Mouse (Mus musculus) mesoderm, embryonic 11.5 days (tissue): ENCODE measurements around the gene Mfge8.

Source experiments
- DNase-seq: peaks from one replicate; pipeline ENCODE4 v3.0.0-alpha.2; 2012; ENCODE audit warnings: low read depth, low spot score

The Mfge8 gene

DNA sequence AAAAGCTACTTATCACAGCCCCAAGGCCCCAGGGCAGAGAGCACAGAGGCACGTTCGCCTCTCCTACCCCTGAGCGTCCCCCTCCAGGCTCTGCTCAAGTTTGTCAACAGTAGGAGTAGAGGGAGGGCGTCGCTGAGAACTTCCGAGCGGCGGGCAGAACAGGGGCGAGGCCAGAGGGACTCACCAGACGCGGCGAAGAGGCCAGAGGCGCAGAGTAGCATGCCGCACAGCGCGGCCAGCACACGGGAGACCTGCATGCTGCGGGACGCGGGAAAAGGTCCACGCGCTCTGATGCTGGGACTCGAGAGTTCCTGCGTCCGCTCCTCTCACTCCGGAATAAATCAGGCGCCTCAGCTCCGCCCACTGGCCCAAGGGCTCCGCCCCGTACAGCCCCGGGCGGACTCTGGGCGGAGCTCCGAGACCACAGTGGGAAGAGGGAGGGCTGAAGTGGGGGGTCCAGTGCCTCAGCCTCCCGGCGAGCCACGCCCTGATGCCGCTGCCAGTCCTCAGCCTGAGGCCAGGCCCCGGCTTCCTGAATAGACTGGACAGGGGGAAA lies at the start of gene Mfge8:
TSS of gene Mfge8 (minus strand) at position 350 of the 556 bp plus-strand sequence.
- DNase-seq = peak; percentile 95

DNA sequence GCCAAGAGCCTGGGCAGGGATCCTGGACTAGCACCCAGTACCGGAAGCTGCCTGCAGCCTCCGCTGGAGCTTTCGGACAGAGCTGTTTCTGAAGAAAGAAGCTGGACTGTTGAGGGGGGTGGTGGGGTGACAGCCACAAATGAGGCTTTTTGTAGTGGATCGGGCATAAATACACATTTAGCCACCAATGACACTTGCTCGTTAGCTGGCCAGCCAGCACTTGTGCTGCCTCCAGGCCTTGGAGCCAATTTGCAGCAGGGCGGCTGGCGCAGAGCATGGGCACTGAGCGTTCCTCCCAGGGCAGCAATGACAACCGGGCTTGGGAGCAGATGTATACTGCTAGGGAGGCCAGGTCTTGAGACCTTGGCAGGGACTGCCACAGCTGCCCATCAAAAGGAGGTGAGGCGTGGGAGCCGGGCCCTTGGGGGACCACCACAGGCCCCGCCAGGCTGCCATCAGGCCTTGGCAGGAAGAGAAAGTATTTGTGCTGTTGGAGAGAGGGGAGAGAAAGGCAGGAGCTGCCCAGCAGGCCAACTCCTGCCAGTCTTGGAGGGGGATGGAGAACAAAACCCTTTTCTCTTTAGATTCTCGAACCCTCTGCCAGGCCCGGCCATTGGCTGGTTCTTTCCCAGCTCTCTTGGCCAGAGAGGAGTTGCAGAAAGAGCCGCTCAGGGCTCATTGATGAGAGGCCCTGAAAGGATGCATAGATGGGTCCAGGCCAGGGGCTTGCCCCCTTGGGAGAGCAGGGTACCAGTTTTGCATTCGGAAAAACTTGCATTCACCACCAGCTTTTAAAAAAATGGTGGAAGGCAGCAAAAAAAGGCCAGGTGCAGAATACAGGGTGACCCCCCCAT lies 45.9 kb upstream of the Mfge8 start:
- no peak for DNase-seq

DNA sequence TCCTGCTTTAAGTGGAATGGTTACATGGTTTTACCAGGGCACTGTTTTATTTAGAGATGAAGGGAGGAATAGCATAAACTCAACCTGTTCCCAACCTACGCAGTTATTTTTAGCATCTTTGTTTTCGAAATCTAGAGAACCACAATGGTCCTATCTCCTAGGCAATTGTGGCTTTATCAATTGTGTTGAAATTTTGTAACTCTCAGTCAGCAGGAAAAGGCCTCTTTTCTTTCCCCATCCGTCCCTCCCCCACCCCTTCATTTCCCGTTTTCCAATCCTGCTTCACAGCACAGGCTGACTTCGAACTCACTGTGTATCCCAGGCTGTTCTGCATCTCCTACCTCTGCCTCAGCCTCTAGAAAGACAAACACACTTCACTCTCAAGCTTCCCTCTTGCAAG lies 45.1 kb upstream of the Mfge8 start:
- no peak for DNase-seq

DNA sequence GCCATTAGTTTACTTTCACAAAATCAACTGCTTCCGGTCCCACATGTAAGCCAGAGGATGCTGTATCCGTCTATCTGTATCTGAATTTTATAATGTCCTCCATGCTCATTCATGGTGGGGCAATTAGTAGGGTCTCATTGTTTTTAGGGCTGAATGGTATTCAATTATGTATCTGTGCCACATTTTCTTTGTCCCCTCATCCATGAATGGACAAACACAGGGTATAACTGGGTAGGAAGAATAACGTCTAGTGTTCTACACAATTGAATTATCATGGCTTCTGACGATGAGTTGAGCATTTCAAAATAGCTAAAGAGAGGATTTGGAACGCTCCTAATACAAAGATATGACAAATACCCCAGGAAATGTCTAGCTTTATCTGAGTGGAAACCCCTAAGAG lies 42.6 kb upstream of the Mfge8 start:
- no peak for DNase-seq

DNA sequence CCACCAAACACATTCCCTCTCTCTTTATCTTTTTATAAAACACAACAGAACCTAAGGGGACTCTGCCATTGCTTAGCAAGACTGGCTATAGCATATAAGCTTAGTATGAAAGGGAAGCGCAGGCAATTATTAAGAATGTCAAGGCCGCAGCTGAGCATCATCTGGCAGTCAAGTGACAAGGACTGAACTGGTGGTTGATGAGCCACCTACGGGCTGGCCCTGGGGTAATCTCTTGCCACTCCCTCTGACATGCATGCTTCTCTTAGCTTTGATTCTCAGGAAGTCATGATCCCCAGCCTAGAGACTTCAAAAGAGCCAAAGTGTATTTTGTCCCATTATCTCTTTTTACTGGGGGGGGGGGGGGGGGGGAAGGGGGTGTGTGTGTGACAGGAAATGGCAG lies 41.7 kb upstream of the Mfge8 start:
- DNase-seq = no peak

DNA sequence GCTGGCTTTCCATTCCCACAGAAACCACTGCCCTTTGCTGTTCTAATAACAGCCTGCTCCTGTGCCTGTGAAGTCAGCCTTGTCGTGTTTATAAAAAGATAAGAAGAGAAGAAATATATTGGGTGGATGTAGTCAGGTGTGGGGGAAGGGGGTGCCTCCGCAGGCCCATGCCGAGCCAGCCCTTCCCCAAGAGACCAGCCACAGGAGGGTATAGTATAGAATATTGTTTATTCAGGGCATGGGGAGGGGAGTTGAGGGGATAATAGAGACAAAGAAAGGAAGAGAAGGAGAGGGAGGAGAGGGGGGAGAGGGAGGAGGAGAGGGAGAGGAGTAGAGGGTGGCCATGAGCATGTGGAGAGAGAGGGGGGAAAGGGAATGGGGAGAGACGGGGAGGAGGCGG lies 40.4 kb upstream of the Mfge8 start:
- no peak for DNase-seq

DNA sequence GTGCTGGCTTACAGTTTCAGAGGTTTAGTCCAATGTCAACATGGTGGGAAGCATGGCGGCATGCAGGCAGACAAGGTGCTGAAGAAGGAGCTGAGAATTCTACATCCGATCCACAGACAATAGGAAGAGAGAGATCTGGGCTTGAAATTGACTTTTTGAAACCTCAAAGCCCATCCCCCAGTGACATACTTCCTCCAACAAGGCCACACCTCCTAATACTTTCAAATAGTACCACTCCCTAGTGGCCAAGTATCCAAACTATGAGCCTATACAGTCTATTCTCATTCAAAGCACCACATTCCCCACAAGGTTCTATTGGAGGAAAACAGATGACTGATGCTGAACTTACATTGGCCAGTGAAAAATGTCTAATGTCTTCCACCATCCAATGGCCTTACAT lies 38.7 kb upstream of the Mfge8 start:
- DNase-seq = no peak

DNA sequence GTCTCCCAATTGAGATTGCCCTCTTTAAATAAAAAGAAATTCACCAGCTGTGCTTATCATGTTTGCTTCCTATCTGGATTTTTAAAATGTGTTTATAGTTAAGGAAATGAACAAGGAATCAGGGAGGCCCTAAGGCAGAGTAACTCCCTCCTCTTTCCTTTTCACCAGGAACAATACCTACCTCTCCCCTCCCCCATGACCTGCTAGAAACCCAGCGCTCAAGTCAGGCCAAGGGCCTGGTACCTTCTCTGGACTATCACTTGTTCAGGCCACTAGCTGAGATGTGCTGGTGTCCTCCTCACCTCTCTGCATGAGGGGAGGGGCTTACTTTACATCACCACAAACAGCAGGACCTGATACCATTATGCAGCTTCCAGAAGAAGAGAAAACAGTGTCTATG lies 34.6 kb upstream of the Mfge8 start:
- no peak for DNase-seq

DNA sequence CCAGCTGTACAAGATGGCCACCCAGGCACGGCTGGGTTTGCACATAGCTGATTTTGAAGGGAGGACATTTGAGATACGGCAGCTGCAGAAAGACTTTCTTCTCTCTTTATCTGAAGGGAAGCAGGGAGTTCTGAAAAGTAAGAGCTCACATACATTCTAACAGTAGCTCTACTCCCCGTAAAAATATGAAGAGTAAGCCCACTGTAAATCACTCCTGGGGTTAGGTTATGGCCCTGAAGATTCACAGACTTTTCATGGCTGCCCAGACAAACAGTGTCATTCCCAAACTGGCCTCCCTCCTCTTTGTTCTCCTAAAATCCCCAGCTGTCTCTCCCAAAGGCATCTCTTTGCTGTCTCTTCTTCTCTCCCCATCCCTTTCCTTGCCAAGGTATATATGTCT lies 24.9 kb upstream of the Mfge8 start:
- no peak for DNase-seq

DNA sequence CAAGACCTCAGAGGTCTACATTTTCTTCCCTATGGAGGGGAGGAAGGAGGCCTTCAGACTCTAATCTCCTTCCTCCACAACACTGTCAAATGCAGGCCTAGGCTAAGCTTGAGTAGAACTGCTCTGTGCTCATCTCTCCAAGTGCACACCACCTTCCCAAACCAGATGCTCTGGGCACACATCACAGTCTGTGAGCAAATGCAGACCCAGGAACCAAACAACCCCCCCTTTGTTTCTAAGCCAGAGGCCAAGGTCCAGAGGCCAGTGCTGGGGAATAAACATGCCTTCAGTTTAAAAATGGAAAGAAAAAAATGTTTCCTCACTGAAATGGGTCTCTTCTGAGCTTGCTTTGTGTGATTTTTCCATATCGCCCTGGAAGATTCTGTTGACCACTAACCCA lies 22.9 kb upstream of the Mfge8 start:
- DNase-seq = no peak

DNA sequence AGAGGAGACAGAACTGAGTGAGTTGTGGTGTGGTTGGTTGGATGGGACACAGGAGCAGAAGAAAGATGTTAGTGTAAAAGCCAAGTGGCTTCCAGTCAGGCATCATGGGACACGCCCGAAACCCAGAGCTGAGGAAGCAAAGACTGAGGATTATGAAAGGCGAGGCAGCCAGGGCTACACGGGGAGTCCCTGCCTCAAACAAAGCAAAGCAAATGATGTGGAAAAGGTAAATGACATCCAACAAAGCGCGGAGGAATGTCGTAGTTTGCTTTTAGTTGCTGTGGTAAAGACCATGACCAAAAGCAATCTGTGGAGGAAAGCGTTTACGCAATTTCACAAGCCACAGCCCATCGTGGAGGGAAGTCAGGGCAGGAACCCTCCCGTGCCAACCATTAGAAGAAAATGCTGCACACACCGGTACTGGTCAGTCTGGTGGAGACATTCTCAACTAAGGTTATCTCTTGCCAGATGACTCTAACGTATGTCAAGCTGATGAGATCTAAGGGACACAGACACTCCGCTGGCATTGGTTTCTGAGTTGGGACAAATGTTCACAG lies 18.2 kb upstream of the Mfge8 start:
- peak; percentile 45 for DNase-seq

DNA sequence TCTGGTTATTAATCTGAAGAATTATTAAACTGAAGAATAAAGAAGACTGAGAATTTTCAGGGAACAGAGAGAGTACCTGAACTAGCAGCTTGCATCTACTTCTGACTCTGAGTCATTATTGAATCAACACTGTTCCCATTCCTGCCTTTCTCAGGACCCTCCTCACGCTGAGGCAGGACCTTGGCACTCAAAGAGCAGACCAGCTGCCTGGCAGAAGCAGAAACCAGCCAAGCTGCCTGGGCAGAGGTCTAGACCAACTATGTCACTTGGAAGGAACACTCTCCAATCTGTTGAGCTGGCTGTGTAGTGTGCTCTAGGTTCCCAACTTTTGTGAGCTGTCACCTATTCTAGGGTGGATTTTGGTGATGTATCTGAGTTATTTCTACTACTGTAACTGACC lies 10.5 kb upstream of the Mfge8 start:
- DNase-seq = no peak

DNA sequence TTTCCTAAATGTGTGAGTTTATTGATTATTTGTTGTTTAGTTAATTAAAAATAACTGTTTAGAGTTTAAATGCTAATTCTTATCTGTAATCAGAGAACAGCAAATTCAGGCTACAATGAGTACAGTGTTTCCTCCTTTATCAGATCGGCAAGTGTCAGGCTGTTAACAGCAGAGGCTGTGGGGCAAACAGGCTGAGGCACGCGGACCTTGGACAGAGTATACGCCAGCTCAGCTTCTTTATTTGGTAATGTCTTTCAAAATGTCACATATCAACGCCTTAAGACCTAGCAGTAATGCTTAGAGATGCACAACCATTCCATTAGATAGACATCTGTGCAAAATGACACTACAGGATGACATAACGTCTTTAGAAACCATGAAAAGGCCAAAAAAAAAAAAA lies 662 bp upstream of the Mfge8 start:
- no peak for DNase-seq

DNA sequence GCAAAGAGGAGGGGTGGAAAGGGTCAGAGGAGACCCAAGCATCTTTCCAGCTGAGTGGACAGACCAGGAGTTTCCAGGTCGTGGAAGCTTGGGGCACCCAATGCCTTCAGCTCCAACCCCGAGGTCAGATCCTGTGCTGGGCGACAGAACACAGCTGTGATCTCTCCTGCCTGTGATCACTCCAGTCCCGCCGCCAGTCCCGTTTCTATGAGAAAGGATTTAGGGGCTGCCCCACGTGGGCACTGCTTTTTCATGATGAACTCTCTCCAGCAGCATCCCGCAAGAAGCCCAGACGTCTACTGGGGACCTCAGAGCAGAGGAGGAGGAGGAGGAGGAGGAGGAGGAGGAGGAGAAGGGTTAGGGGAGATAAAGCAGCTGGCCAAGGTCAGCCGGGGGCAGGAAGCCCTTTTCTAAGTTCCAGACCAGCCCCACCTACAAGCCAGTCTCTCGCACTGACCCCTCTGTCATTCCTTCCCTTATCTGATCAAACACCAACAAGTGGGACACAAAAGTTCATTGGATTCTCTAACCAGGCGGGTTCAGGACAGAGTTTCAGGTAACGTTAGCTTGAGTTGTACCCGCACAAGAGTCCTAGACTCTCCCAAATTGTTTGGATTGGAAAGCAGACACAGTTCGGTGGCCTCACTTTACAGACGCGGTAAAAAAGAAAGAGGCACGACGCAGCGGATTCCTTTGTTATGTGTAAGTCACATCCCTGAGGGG lies 768 bp downstream of the Mfge8 start:
- DNase-seq = peak; percentile 41

DNA sequence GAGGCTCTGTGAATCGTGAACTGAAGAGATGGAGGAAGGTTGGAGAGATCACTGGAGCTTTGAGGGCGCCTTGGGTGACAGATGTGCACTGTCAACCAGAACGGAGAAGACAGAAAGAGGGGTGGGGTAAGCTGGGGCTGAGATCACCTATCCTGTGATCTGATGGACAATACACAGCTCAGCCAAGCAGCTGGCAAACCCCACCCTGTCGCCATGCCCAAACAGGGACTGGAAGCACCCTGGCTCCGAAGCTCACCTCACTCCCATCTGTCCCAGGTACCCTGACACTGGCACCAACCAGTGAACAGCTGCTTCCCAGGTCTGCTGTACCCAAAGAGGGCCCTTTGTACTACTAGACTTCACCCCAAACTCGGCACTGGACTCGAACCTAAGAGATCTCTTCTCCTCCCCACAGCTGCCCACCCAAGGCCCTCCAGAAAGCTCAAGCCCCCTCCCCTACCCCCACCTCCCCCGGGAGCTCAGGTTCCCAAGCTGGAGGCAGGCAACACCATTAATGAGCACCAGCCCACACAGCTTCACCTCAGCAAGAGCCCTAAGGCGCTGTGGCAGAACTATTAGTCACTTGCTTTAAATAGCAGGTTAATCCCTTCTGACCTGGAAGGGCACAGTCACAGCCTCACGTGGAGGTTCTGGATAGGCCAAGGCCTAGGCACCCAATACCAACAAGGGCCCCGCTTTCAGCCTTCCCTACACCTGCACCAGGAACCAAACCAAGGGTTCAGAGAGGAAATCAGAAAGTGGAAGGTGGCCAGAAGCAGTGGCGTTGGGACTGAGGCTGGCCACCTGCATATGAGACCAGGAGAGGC lies 1.6 kb downstream of the Mfge8 start:
- peak; percentile 20 for DNase-seq

DNA sequence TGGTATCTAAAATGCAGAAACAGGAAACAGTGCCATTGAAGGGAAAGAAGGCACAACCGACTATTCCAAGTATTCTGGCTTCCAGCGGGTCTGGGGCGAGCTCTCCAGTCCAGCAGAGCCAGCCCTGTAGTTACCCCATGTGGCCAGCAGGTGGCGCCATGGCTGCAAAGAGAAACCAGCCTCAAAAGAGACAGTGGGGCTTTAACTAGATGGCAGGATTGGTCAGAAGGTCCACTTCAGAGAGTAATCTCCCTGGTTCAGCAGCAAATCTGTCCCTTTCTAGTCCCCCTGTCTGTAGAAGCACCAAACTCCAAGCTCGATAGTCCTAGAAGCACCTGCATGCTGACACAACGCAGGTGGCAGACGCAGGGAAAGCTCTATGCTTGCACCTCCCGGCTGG lies 8.0 kb downstream of the Mfge8 start:
- DNase-seq = peak; percentile 79

DNA sequence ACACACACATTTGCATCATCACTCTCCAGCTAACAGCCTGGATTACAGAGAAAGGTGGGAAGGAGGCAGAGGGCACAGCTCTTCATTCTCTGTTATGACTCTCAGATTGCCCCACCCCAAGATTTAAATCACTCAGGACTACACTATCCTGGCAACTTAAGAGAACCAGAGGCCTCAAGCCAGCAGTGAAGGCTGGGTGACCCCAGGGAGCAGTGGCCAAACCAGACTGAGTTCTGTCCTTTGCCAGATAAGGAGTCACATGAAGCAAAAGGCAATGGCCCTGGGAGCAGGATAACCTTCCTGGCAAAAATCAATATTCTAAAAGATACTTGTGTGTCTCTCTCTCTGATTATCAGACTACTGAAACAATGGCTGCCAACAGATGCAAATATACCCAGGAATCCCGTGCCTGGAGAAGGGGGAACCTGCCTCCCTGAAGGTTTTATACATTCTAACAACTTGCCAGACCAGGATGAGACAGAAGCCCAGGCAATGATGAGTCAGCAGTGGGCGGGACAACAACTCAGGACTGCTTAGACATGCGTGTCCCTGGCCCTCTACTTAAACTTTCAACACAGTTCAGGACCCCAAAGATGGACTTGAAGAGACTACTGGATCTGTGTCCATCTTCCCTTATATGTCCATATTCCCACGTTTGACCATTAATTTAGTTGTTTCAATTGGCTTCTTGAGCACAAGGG lies 8.8 kb downstream of the Mfge8 start:
- no peak for DNase-seq

DNA sequence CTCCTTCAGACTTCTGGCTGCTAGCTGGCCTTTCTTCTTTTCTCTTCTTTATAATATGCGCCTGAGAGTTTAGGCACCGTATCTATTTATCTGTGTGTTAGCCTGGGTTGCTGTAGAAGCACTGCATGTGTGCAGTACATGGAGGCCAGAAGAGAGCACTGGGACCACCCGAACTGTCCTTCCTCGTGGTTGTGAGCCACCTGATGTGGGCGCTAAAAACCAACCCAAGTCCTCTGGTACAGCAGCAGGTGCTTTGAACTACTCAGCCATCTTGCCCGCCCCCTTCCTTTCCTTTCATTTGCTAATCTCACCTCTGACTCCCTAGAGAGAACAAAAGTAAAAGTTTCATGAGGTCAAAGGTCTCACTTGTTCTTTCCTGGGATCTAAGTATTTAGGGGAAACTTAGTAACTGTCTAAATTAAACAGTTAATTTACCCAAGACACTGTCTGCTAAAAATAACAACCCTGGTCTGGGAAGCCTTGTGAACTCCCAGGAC lies 9.5 kb downstream of the Mfge8 start:
- no peak for DNase-seq

DNA sequence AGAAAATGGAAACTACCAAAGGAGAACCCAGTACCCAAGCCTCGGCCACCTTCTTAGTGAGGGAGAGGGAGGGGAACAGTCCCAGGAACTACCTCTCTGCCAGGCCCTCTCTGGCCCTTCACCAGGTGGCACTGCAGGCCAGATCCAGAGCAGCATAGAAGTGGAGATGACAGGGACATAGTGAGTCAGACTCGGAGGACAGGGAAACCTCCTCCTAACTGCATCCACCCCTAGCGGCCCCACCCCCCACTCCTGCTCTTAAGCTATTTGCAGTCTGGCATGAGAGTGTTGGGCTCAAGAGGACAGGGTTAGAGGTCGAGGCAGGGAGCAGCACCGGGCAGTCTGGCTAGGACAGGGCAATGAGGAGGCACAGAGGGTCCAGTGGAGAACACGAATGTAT lies 15.5 kb downstream of the Mfge8 start:
- no peak for DNase-seq

DNA sequence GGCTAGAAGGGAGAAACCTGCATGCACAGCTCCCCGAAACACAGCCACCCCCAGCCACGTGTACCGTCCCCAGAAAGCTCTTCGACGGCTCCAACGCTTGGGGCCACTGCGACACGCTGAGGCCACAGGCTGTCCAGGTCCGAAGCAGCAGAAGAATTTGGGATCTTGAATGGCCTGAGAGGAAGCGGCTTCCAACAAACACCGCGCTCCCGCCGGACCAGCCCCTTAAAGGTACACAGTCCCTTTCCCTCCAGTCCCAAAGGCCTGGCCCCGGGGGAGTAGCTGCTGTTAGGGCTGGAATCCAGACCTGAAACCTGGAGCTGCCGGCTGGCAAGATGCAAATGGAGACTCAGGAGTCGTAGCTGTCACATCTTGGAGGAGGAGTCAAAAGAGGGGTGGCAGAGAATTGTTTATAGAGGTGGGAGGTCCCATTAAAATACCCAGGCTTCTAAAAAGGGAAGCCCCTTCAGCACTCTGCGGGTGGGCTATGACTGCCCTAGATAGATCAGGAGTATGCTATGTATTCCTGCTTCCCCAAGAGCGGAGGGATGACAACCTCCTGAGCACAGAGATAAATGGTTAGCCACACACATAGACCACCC lies 17.9 kb downstream of the Mfge8 start, which contains the start of gene Hapln3:
TSS of gene Hapln3 (minus strand) at position 176 of the 602 bp plus-strand sequence.
- DNase-seq = peak; percentile 52
